Mouse (Mus musculus) T-helper 17 cell (primary cell): ENCODE data around the gene Dock10.

Source experiments
- in situ Hi-C, 2 experiments: fragments of 300-600 bp; cut with MboI, MseI; formaldehyde crosslinking; loops; 1 replicate in 1 of 2; 2 replicates in 1 of 2; pipeline ENCODE4 v1.15.1; 2025; ENCODE audit warnings: high pct_unique_total_duplicates in 2 of 2

Gene Dock10

DNA sequence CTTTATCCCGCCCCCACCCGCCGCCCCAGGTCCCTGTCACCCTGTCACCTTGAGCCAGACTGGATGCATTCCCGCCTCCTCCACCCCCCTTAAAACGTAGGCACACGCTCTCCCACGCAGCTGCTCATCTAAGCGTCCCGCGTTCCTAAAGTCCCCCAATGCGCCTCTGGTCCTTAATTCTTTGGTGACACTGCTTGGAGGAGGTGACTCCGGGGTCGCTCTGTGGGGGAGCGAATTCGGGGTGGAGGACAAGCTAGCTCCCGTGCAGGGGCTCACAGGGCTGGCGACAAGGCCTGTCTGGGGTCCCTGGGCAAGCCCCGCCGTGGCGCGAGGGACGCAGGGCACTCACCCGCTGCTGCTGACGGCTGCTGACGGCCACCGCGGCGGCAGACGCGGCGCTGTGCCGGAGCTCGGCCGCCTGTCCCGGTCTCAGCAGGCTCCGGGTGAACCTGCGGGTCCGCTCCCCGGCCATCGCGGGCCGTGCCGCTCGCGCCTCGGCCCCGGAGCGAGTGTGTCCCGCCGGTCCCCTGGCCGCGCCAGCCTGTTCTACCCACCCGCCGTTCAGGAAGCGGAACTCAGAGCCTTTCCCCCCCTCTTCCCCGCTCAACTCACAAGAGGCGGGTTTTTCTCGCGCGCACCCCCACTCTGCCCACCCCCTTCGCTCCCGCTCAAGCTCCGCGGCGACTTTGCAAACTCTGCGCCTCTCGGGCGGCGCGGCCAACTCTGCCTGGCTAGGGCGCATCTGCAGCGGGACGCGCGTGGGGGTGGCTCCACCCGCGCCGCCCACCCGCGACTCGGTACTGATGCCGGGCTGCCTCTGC, at the start of gene Dock10:
Gene Dock10, minus strand, starts transcription at position 551 of the 821 bp plus-strand sequence.
- in situ Hi-C loops: loop anchor here (5.0 to 25.0 kb wide), 3 partner anchors 36 to 996 kb away; no protein-coding TSS in a partner anchor

DNA sequence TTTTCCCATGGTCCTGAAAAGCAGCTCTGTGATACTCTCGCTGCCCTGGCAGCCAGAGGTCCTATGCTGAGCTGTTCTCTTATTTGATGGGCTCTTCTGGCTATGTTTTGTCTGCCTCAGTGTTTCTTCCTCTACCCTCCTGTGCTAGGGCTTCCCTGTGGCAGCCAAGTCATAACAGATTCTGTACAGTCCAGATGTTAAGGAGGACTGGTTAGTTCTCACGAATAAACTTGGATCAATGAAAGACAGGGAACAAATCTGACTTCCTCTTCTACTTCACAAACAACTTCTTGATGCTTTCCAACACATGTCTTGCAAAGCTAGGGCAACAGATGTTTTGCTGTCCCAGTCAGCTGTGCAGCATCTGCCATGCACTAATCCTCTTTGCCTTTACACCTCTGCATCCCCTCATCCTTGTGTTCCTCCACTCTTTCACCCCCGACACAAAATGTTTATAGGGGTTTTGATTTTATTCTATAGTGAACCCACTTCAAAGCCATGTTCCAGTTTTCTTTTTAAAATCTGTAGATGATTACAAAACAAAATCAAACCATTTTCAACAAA, 48.6 kb upstream of the Dock10 start:
- in situ Hi-C loops: no loop called here

DNA sequence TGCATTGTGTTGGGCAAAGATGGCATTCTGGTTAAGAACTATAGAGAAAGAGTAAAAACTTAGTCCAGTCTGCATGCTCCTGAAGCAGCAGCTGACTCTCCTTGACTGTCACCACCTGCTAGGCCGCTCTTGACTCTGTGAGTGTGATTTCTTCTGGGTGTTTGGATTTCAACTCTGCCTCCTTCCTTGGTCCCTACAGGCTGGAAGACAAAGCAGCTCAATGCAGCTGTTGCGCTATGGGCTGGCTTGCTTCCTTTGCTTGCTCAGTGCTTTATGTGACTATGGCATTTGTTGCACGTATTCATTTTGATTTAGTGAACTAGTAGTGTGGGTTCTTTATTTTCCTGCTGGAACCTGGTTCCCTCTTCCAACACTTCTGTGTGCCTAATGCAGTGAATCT, 43.7 kb upstream of the Dock10 start:
- in situ Hi-C loops: no loop called here

DNA sequence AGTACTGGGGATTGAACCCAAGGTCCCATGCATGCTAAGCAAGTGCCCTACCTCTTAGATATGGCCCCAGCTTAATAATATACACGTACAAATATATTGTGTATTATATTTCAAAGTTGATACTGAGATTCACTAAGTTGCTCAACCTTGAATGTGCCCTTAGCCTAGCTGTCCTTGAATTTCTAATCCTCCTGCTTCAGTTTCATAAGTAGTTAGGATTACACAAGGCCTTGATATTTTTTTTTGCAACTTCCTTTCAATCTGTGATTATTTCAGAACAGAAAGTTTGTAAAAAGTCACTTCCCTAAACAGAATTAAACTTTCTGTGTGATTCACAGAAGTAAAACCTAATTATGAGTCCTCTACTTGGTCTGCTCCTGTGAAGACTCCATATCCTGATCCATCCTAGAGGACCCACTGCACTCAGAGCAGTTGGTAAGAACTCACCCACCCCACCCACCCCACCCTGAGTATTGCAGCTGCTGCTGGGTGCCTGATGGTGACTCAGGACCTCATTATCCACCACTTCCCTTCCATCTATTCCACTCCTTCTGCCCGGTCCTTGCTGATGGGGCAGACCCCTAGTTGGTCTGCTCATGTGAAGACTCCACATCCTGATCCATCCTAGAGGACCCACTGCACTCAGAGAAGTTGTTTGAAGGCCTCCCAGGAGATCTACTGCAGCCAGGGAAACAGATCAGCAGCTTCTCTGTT, 26.9 kb upstream of the Dock10 start:
- in situ Hi-C loops: no loop called here

DNA sequence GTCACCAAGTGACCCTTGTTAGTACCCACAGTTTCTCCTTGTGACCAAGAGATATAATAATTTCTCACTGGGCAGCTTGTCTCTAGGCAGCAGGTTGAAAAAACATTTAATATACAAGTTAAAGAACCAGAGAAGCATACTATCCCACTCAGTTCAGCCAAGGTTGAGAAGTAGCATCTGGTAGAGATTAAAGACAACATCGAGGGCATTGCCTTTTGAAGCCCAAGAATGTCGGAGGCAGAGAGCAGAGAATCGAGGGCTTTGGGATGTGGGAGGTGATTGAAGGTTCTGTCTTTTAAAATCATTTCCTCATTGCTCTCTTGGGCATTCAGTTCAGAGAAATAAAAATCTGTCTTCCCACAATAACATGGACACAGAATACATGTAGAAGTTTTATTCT, 25.8 kb upstream of the Dock10 start:
- in situ Hi-C loops: no loop called here

DNA sequence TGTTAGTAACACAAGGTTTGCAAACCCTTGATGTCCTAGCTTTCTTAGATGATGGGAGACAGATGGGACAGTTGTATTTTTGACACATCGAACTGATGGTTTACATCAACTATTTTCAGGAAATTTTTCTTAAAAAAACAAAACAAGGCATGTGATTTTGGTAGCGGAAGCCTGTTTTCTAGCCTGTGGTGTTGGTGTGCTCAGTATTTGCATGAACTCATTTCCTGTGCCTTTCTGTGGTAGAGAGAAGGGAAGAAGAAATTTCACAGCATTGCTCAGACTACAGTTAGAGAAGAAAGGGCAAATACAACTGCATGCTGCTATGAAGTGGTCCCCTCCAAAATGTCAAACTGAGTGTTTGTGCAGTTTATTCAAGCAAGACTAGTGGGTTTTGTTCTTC, 7.2 kb upstream of the Dock10 start:
- in situ Hi-C loops: loop anchor here in 1 of 2 experiments (25.0 kb wide), 1 partner anchor 1003 kb away; no protein-coding TSS in a partner anchor

DNA sequence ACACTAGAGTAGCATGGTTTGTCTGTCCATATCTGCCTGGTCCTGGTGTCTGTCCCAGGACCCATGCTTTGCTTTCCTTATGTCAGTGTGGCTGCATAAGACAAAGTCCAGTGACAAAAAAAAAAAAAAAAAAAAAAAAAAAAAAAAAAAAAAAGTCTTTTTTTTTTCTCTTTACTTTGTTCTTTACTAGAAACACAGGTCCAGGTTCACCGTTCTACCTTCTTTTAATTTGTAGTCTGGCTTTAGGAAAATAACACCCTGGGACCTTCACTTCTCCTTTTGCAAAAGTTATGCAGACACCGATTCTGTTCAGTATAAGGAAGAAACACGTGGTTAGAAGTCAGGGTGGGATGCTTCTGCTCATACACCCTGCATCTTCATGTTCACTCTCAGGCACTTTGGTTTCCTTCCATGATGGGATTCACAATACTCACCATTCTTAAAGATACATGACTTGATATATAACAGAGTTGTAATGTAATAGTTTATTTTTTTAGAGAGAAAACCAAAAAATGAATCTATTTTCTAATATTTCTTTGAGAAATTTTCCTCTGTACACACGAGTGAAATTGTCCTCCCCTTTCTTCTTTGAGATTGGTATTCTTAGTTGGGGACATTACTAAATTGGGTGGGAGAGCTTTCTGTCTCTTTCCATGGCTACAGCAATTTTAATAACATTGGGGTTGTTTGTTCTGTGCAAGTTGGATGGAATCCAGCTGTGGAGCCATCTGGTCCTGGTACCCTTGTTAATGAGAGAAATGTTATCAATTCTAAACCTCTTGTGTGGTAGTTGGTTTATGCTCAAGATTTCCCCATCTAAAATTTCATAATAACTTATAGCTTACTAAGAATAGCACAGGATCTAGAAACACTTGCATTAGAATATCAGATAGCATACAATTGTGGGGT, 5.0 kb upstream of the Dock10 start:
- in situ Hi-C loops: loop anchor here in 1 of 2 experiments (25.0 kb wide), 1 partner anchor 1001 kb away; no protein-coding TSS in a partner anchor

DNA sequence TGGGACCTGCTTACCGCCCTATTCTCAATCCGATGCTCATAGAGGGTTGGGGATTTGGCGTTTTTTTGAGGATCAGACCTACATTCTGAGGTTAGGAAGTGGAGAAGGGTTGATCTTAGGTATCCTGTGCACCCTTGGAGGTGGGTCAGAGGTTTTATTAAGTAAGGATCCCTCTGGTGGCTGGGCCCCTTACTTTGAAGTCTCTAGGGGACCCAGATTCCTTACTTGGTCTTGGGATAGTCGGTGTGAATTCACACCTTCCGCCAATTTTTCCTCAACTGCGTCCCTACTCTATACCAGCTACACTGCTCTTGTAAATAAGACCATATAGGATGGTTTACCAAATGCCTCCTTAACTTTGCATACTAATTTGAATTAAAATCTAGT, 464 bp upstream of the Dock10 start:
- in situ Hi-C loops: loop anchor here (5.0 to 25.0 kb wide), 3 partner anchors 36 to 996 kb away; no protein-coding TSS in a partner anchor

DNA sequence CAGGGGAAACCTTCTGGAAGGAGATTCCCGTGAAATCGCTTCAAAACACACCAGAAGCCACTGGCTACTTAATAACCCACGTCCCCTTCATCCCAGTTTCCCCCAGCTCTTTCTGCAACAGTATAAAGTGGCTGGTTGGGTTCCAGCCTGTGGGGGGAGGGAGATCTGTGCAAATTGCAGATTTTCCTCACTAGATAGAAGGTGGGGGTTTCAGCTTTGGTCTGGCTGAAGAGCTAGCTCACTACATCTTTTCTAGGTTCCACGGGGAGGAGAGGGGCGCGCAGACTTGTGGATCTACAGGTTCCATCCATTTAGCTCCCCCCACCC, 714 bp downstream of the Dock10 start:
- in situ Hi-C loops: loop anchor here (5.0 to 25.0 kb wide), 3 partner anchors 35 to 995 kb away; no protein-coding TSS in a partner anchor

DNA sequence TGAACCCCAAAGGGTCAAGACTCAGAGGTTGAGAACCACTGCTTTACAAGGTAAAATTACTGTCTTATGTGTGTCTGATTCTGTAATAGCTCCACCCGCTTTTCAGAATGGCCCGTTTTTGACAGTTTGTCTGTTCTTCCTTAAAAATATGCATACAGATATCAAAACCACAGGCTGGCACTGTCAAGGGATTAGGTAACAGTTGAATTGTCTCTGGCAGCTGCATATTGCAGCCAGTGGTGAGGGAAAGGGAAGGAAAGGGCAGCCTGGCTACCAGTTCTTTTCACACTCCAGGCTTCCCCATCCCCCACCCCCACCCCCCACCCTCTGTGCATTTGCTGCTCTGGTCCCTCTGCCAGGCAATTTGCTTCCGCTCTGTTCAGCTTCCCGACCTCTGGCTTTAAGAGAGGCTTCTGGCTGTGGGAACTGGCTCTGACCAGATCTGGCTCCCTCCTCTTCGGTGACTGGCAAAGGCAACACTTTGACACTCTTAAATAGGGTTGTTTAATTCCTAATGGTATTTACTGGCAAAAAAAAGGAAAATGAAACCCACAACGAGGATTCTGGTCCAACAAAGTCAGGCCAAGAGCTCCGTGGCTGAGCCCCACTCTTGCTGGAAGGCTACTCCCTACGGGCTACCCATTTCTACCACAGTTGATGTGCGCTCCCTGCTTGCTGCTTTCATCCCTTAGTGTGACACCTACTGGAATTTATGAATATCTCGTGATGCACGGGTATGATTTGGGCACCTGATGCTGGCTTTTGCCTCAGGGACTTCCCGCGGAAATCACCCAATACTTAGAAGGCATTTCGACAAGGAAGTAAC, 1.3 kb downstream of the Dock10 start:
- in situ Hi-C loops: loop anchor here (5.0 to 25.0 kb wide), 3 partner anchors 35 to 995 kb away; no protein-coding TSS in a partner anchor

DNA sequence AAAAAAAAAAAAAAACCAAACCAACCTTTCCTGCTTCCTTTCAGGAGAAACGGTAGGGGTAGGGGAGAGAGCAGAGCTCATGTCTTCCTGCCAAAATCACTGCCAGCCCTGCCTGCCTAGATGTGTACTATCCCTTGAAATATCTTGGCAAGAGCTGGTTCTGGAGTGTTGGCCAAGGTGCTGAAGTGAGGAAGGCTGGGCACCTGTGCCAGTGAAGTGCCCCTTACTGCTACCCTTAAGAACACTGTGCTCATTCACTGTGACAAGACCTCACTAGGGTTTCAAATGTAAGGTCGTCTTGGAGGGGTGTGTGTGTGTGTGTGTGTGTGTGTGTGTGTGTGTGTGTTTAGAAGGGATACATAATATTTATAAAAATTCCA, 2.3 kb downstream of the Dock10 start:
- in situ Hi-C loops: loop anchor here (5.0 to 25.0 kb wide), 3 partner anchors 34 to 994 kb away; no protein-coding TSS in a partner anchor

DNA sequence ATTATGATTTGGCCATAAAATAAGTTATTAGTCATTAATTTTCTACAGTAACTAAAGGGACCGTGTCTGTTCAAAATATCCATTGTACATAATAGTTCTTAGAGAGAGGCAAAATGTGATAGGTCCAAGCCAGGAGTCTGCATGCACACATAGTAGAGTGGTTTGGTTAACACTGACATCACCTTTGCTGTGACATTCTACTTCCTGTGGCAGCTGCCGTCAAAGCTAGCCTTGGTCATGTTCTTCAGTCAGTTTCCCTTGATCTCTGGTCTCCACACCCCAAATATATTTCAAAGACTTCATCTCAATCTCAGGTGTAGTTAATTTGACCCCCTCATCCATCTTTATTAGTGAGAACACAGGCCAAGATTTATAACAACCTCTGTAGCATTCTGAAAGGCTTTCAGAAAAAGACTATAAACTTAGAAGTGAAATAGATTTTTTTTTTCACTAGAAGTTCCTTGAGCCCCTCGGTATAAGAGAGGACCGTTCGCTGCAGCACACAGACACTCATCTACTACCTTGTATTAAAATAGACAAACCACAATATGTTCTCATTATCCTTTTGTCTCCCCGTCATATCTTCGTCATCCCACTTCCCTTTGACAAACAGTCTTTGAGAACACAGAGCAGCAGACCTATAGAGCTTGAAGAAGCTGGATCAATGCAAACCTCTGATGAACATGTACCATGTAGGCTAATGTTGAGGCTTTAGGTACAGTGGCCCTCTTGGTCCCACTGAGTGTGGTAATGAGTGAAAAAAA, 2.8 kb downstream of the Dock10 start:
- in situ Hi-C loops: loop anchor here (5.0 to 25.0 kb wide), 3 partner anchors 33 to 993 kb away; no protein-coding TSS in a partner anchor

DNA sequence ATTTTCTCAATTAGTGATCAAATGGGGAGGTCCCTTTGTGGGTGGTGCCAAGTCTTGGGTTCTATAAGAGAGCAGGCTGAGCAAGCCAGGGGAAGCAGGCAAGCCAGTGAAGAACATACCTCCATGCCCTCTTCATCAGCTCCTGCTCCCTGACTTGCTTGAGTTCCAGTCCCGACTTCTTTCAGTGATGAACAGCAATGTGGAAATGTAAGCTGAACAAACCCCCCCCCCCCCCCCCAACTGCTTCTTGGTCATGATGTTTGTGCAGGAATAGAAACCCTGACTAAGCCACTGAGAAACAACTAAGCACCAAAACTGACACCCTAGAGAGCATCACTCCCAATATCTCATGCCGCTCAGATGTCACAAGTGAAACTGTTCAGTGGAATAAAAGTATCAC, 9.2 kb downstream of the Dock10 start:
- in situ Hi-C loops: loop anchor here (5.0 to 25.0 kb wide), 3 partner anchors 103 to 987 kb away; no protein-coding TSS in a partner anchor

DNA sequence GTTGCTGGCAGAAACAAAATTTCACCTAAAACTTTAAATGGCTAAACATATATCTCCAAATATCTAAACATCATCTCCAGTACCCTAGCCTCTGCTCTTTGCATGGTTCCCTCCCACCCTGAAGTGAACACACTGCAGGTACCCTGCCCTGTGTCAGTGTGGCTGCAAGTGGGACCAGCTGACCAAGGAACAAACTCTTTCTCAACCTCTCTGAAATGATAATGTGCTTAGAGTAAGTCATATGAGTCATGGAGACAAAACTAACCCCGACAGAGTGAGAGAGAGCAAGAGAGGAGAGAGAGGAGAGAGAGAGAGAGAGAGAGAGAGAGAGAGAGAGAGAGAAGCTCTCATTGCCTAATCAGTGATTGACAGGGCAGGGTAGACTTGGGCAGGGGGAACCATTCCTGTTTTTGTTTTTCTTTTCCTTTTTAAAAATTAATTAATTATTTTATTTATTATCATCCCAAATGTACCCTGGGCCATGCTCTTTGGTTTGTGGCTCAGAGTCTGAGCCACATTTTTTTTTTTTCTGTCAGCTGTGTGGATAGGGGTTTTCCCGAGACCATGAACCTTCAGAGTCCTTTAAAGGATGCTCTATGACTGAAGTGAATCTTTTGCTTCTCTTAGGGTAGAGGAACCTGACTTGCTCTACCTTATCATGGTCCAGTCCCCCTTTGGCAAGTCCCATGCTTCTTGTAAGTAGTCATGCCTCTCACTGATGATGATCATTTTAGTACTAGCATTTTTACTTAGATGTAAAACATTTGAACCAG, 11.4 kb downstream of the Dock10 start:
- in situ Hi-C loops: loop anchor here (5.0 to 25.0 kb wide), 3 partner anchors 105 to 985 kb away; no protein-coding TSS in a partner anchor

DNA sequence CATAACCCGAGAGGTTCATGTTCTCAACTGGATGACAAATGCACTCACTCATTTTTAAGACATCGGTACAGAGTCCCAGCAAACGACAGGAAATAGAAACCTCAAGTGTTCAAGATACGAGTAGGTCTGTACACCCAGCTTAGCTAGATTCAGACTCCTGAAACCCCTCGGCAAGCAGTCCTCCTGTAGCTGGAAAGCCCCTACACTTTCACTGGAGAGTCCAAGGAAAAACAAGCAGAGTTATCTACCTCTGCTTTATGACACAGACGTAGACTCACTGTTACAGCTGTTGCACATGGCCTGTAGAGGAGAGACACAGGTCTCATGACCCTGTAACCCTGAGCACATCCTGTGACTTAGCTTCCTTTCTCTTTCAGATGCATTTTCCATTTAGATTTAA, 12.1 kb downstream of the Dock10 start:
- in situ Hi-C loops: loop anchor here (5.0 to 25.0 kb wide), 3 partner anchors 106 to 984 kb away; no protein-coding TSS in a partner anchor

DNA sequence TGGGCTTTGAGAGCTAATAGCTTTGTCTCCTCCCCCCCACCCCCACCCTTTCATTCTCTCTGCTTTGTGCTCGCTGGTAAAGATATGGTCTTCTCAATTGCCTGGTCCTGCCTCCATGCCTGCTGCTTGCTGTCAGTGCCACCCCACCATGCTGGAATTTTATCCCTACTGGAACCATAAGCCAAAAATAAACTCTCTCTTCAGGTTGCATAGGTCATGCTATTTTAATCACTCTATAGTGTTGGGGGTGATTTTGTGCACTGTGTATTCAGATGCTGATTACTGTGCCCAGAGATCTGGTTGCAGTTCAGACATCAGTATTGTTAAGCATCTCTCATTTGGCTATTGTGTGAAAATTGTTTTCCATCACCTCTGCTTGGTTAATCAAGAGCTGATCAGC, 18.9 kb downstream of the Dock10 start:
- in situ Hi-C loops: loop anchor here in 1 of 2 experiments (25.0 kb wide), 1 partner anchor 977 kb away; no protein-coding TSS in a partner anchor

DNA sequence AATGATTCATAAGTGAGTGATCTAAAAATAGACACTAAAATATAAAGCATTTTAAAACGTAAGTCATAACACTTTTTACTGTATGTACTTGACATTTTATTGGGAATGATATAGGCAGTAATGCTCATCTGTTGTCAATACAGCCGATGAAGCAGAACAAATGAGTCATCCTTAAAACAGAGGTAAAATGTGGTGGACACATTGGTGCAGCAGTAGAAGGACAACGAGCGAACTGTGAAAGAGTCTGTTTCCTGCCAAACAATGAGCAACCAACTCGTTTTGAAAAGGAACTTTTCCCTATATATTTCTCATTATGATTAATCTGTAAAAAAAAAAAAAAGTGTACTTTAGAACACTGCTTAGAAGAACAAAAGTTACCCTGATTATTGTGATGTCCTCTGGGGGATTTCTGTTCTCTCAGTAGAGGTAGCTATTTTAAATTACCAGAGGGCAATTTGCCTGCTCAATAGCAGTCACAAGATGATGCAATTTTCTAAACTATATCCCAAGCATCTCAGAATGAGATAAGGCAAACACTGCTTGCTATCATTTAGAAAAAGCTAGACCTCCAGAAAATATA, 20.4 kb downstream of the Dock10 start:
- in situ Hi-C loops: loop anchor here in 1 of 2 experiments (25.0 kb wide), 1 partner anchor 976 kb away; no protein-coding TSS in a partner anchor

DNA sequence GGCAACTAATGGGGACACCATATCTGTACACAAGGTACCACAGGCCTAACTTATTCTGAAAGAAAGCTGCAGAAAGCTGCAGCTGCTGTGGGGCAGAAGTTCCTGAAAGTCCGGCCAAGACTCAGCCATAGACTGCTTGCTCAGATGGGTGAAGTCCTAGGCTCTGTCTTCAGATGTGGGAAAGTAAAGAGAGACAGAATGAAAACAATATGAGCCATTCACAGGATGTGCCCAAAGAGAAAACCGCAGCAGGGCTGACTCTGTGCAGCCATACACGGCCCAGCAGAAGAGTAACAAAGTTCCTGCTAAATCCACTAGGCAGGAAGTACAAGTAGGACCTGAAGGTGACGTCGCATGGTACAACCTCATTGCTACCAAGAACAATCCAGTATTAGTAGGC, 27.7 kb downstream of the Dock10 start:
- in situ Hi-C loops: loop anchor here in 1 of 2 experiments (25.0 kb wide), 1 partner anchor 968 kb away; no protein-coding TSS in a partner anchor
